Mouse (Mus musculus): ENCODE data around the gene Ccl20. TPM values are rescaled to one million over a fixed set of nuclear protein-coding genes. Genes with fewer than 3 reads are reported as not detected.

Gene Ccl20
- polyA plus RNA-seq, 2 experiments = 0.13 TPM; not detected in 1

DNA sequence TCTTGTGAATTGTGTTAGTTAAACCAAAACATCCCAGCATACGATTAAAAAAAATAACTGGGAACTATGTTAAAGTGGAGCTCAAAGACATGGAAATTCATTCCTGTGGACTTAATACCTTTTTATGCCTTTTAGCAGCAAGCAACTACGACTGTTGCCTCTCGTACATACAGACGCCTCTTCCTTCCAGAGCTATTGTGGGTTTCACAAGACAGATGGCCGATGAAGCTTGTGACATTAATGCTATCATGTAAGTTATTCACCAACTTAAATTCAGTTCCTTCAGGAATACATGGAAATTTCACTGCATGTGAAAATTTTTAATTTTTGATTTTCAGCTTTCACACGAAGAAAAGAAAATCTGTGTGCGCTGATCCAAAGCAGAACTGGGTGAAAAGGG is 1.1 kb downstream of the Ccl20 start:
- no peak overlapping the region for H3K9ac ChIP-seq (ENCODE audit: low read depth, low read length, severe bottlenecking)
- H3K4me3 ChIP-seq (replicated peaks; ENCODE audit: low read length) = no peak overlapping the region
- no peak for TF ChIP-seq POLR2A (IDR thresholded peaks at IDR 0.05; ENCODE audit: borderline replicate concordance, extremely low read depth, insufficient read depth, insufficient read length)
- DNase-seq (ENCODE audit: low spot score) (no peak), ATAC-seq (ENCODE audit: low FRiP score, low read depth) (no peak)
- H3K27ac ChIP-seq (replicated peaks; ENCODE audit: low read depth, low read length) = no peak overlapping the region
- no peak overlapping the region for H3K4me2 ChIP-seq (replicated peaks; ENCODE audit: low read depth, low read length, severe bottlenecking)
- WGBS = 89% methylated on average over 7 of the region's 7 CpGs
- H3K36me3 ChIP-seq (ENCODE audit: control insufficient read depth, insufficient read depth, low read length) = no peaks in the 10 kb centered on the region
- H3K4me1 ChIP-seq (ENCODE audit: control insufficient read depth, insufficient read depth, low read length) = no peaks in the 10 kb centered on the region
- no peaks in the 10 kb centered on the region for H3K9me3 ChIP-seq (ENCODE audit: control insufficient read depth, low read length)
- no peaks in the 10 kb centered on the region for H3K27me3 ChIP-seq (ENCODE audit: control insufficient read depth, insufficient read depth, low read length)

DNA sequence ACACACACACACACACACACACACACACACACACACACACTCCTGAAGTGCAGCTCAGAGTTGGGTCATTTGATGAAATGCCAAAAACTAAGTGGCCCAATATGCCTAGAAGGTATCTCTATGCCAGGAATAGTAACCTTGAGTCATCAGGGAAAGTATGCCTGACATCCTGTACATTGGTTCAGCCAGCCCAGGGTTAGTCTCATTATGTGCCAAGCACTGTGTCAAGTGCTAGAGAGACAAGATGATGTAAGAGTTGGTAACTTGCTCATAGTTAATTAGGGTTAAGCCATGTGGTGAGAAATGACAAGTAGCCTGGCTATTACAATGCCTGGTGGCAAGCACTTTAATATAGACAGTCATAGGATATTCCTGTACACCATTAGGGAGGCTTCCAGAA is 3.3 kb downstream of the Ccl20 start:
- Histone ChIP-seq H3K27ac (replicated peaks; ENCODE audit: low read depth, low read length) (no peak overlapping the region), H3K9me3 (ENCODE audit: control insufficient read depth, low read length) (no peaks in the 10 kb centered on the region), H3K4me2 (replicated peaks; ENCODE audit: low read depth, low read length, severe bottlenecking) (no peak overlapping the region), H3K4me1 (ENCODE audit: control insufficient read depth, insufficient read depth, low read length) (no peaks in the 10 kb centered on the region), H3K4me3 (replicated peaks; ENCODE audit: low read length) (no peak overlapping the region), H3K27me3 (ENCODE audit: control insufficient read depth, insufficient read depth, low read length) (no peaks in the 10 kb centered on the region), H3K9ac (ENCODE audit: low read depth, low read length, severe bottlenecking) (no peak overlapping the region), H3K36me3 (ENCODE audit: control insufficient read depth, insufficient read depth, low read length) (no peaks in the 10 kb centered on the region)
- no peak for ATAC-seq (ENCODE audit: low FRiP score, low read depth)
- no peak for DNase-seq (ENCODE audit: low spot score)
- TF ChIP-seq POLR2A (IDR thresholded peaks at IDR 0.05; ENCODE audit: borderline replicate concordance, extremely low read depth, insufficient read depth, insufficient read length) = no peak

DNA sequence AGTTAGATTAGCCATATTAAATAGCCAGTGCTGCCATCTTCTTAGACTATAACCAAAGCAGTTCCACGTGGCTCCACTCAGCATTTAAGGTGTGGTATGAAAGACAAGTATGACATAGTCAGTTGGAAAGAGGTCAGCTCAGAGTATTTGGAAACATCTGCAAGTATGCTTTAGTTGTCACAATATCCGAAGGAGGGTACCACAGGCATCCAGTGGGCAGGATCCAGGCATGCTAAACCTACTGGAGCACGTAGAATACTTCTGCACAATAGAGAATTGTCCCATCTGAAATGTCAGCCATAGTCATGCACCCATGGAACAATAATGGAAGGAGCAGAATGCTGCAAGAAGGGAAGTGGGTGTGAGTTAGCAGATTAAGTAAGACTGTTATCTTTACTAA is 3.7 kb downstream of the Ccl20 start:
- WGBS = 71% methylated on average over 3 of the region's 3 CpGs
- Histone ChIP-seq H3K9me3 (ENCODE audit: control insufficient read depth, low read length) (no peaks in the 10 kb centered on the region), H3K36me3 (ENCODE audit: control insufficient read depth, insufficient read depth, low read length) (no peaks in the 10 kb centered on the region), H3K4me2 (replicated peaks; ENCODE audit: low read depth, low read length, severe bottlenecking) (no peak overlapping the region), H3K4me3 (replicated peaks; ENCODE audit: low read length) (no peak overlapping the region), H3K27me3 (ENCODE audit: control insufficient read depth, insufficient read depth, low read length) (no peaks in the 10 kb centered on the region), H3K9ac (ENCODE audit: low read depth, low read length, severe bottlenecking) (no peak overlapping the region), H3K4me1 (ENCODE audit: control insufficient read depth, insufficient read depth, low read length) (no peaks in the 10 kb centered on the region), H3K27ac (replicated peaks; ENCODE audit: low read depth, low read length) (no peak overlapping the region)
- TF ChIP-seq POLR2A (IDR thresholded peaks at IDR 0.05; ENCODE audit: borderline replicate concordance, extremely low read depth, insufficient read depth, insufficient read length) = no peak
- ATAC-seq (ENCODE audit: low FRiP score, low read depth) = no peak
- no peak for DNase-seq (ENCODE audit: low spot score)

DNA sequence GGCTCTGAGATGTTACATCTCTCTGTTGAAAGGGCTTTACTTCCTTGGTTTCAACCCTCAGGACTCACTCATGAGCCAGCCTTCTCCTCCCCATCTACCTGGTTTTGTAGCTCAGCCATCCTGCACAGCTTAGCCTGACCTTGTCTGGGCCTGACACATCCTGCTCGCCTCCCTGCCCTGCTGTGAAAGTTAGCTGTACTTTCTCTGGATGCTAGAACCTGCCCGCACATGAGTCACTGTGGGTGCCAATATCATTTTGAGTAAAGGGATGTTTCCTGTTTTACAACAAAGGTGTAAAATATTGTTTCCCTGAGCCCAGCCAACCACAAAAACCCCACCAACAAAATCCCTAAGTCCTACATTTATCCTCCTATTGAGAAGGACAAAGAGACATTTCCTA is 6.6 kb downstream of the Ccl20 start:
- no peak overlapping the region for H3K27ac ChIP-seq (replicated peaks; ENCODE audit: low read depth, low read length)
- H3K36me3 ChIP-seq (ENCODE audit: control insufficient read depth, insufficient read depth, low read length) = no peaks in the 10 kb centered on the region
- no peak for TF ChIP-seq POLR2A (IDR thresholded peaks at IDR 0.05; ENCODE audit: borderline replicate concordance, extremely low read depth, insufficient read depth, insufficient read length)
- H3K9me3 ChIP-seq (ENCODE audit: control insufficient read depth, low read length) = no peaks in the 10 kb centered on the region
- no peak overlapping the region for H3K4me2 ChIP-seq (replicated peaks; ENCODE audit: low read depth, low read length, severe bottlenecking)
- WGBS = 78% methylated on average over 2 of the region's 2 CpGs
- DNase-seq (ENCODE audit: low spot score) (no peak), ATAC-seq (ENCODE audit: low FRiP score, low read depth) (no peak)
- no peaks in the 10 kb centered on the region for H3K27me3 ChIP-seq (ENCODE audit: control insufficient read depth, insufficient read depth, low read length)
- H3K4me3 ChIP-seq (replicated peaks; ENCODE audit: low read length) = no peak overlapping the region
- no peak overlapping the region for H3K9ac ChIP-seq (ENCODE audit: low read depth, low read length, severe bottlenecking)
- no peaks in the 10 kb centered on the region for H3K4me1 ChIP-seq (ENCODE audit: control insufficient read depth, insufficient read depth, low read length)

DNA sequence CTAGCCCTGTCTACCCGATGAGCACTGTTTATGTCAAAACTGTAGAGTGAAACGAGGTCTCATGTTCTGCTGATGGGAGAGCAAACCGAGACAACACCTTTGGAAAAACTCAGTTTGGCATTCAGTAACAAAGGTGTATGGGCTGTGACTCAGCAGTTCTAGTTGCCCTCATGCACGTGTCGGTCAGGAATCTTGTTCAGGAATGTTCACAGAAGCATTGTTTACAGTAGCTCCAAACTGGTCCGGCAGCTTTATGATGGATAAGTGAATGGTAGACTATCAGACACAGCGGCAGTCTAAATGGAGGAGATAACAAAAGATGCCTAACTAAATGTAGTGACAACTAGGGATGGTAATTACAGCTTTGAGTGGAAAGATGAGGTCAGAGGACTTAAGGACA is 19.3 kb downstream of the Ccl20 start:
- ATAC-seq (ENCODE audit: low FRiP score, low read depth) = no peak
- Histone ChIP-seq H3K4me2 (replicated peaks; ENCODE audit: low read depth, low read length, severe bottlenecking) (no peak overlapping the region), H3K27ac (replicated peaks; ENCODE audit: low read depth, low read length) (no peak overlapping the region), H3K9me3 (ENCODE audit: control insufficient read depth, low read length) (no peaks in the 10 kb centered on the region), H3K27me3 (ENCODE audit: control insufficient read depth, insufficient read depth, low read length) (no peaks in the 10 kb centered on the region), H3K9ac (ENCODE audit: low read depth, low read length, severe bottlenecking) (no peak overlapping the region), H3K36me3 (ENCODE audit: control insufficient read depth, insufficient read depth, low read length) (no peaks in the 10 kb centered on the region), H3K4me3 (replicated peaks; ENCODE audit: low read length) (no peak overlapping the region), H3K4me1 (ENCODE audit: control insufficient read depth, insufficient read depth, low read length) (no peaks in the 10 kb centered on the region)
- no peak for DNase-seq (ENCODE audit: low spot score)
- WGBS = 70% methylated on average over 7 of the region's 7 CpGs
- TF ChIP-seq POLR2A (IDR thresholded peaks at IDR 0.05; ENCODE audit: borderline replicate concordance, extremely low read depth, insufficient read depth, insufficient read length) = no peak

DNA sequence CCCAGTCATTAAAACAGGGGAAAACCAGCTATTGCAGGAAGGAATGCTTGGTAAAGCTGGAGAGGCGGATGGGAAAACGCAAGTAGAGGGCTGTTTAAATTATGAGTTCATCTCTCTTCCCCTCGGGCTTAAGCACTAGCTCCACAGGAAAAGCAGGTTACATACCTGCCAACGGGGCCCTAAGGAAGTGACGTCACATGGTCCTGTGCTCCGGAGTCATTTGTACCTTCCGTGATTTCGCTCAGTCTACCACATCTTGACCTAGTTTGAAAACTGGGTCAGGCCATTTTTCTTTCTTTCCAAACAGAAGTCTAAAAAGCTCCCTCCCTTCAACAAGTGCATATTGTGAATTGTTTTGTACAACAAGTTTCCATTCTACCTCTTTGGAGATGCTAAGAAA is 21.3 kb downstream of the Ccl20 start:
- no peak overlapping the region for H3K27ac ChIP-seq (replicated peaks; ENCODE audit: low read depth, low read length)
- H3K27me3 ChIP-seq (ENCODE audit: control insufficient read depth, insufficient read depth, low read length) = no peaks in the 10 kb centered on the region
- no peak overlapping the region for H3K9ac ChIP-seq (ENCODE audit: low read depth, low read length, severe bottlenecking)
- 71% methylated on average over 8 of the region's 8 CpGs for WGBS
- H3K4me2 ChIP-seq (replicated peaks; ENCODE audit: low read depth, low read length, severe bottlenecking) = no peak overlapping the region
- no peaks in the 10 kb centered on the region for H3K4me1 ChIP-seq (ENCODE audit: control insufficient read depth, insufficient read depth, low read length)
- no peak overlapping the region for H3K4me3 ChIP-seq (replicated peaks; ENCODE audit: low read length)
- TF ChIP-seq POLR2A (IDR thresholded peaks at IDR 0.05; ENCODE audit: borderline replicate concordance, extremely low read depth, insufficient read depth, insufficient read length) = no peak
- DNase-seq (ENCODE audit: low spot score) (no peak), ATAC-seq (ENCODE audit: low FRiP score, low read depth) (no peak)
- H3K9me3 ChIP-seq (ENCODE audit: control insufficient read depth, low read length) = no peaks in the 10 kb centered on the region
- no peaks in the 10 kb centered on the region for H3K36me3 ChIP-seq (ENCODE audit: control insufficient read depth, insufficient read depth, low read length)
